Mouse (Mus musculus) adrenal gland, adult 8-10 months (tissue): ENCODE data around the gene Rab30. TPM values are rescaled to one million over a fixed set of nuclear protein-coding genes. Genes with fewer than 3 reads are reported as not detected.

ENCODE experiments used
- DNase-seq: peaks from one replicate; pipeline ENCODE4 v3.0.0; 2022
- total RNA-seq, 4 experiments: library from RNA; stranded (reverse); gene quantifications; 2 replicates each; pipeline ENCODE4 v1.2.4; 2022

Gene Rab30
- total RNA-seq, 4 experiments from 2014 or later: 4.6 to 8.5 (median 6.4) TPM

DNA sequence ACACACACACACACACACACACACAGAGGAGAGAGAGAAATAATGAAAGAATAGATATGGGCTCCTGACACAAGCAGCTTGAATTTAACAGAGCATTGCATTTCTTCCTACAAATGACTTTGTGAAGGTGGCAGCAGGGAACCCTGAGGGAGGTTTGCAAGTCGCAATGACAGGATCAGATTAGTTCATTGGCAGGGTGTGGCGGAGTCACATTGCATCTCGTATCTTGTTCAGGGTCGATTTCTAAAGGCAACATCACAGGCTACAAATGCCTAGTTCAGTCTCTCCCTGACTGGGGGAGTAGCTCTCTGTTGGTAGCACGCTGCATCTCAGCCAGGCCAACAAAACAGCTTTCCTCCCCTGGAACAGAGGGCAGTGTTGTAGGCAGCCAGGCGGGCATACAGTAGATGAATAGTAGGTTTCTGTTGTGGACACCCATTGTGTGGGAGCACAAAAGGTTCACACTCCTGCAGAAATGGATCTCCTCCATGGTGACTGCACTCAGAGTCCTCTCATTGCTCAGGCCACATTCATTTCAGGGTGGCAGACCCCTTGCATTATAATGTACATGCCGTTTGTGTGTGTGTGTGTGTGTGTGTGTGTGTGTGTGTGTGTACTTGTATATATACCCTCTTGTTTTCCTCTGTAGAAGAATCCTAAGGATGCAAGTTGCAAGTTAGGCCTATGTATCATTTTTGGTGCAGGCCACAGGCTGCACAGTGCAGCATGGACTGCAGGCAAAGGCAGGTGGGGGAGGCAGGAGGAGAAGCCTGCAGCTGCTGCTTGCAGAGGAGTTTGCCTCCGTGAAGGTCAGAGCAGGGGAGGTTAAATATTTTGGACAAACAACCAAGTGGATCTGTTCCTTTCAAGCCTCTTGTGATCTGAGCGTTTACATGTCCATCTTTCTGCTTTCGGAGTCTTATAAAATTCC, 58.5 kb downstream of the Rab30 start:
- no peak for DNase-seq

DNA sequence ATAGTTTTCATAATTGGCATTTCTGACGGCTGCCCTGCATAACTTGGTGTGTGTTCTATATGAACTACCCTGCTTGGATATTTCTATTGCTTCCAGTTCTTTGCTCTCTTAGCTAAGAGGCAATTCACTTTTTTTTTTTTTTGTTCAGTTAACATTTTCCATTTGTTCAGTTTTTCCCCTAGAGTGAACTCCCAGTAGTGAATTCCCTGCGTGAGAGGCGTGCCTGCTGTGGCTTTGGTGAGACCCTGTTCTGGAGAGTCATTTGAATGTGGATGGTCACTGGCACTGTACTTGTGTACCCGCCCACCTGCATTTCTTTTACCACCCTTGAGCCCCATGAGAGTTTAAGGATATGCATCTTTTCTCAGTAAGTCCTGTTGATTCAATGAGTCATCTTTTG, 60.8 kb downstream of the Rab30 start:
- DNase-seq: no peak

DNA sequence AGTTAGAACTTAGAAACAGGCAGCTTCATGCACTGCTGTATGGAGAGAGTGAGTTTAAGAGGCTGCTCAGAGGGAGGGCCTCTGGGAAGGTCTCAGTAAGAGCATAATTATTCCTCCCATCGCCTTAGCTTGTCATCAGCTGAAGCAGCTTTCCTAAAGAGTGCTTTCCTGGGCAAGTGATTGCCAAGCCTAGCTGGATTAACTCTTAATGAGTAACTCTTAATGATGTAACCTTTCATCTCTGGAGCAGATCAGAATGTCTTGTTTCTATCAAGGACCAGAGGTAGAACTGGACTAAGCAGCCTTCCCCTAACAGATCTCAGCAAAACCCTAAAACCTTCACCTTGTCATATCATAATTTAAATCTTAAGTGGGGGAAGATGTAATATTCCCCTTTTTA, 61.8 kb downstream of the Rab30 start:
- DNase-seq: no peak

DNA sequence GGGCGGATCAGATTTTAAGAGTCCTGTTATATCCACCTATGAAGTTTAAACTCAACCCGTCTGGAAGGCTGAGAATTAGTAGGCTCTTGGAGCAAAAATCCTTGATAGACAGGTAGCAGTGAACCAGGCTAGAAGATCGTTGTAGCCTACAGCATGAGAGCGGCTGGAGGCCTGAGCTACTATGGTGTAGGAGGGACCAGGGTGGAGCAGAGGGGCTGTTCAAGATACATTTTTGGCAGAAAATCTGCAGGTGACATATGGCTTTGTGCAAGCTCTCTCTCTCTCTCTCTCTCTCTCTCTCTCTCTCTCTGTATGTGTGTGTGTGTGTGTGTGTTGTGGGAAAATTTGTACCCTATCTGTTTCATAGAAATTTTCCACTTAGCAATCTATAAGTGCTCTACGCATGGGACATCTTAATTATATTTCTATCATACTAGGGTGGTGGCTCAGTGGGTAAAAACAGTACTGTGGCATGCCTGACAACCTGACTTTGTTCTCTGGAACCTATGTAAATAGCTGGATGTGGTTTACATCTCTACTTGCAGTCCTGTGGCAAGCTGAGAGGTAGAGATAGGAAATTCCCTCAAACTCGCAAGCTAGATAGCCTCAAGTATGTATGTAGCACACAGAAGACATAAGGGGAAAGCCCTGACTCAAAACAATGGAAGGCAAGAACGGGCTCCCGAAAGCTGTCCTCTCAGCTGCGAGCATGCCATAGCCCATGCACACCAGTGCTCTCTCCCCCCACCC, 63.7 kb downstream of the Rab30 start:
- no peak for DNase-seq

DNA sequence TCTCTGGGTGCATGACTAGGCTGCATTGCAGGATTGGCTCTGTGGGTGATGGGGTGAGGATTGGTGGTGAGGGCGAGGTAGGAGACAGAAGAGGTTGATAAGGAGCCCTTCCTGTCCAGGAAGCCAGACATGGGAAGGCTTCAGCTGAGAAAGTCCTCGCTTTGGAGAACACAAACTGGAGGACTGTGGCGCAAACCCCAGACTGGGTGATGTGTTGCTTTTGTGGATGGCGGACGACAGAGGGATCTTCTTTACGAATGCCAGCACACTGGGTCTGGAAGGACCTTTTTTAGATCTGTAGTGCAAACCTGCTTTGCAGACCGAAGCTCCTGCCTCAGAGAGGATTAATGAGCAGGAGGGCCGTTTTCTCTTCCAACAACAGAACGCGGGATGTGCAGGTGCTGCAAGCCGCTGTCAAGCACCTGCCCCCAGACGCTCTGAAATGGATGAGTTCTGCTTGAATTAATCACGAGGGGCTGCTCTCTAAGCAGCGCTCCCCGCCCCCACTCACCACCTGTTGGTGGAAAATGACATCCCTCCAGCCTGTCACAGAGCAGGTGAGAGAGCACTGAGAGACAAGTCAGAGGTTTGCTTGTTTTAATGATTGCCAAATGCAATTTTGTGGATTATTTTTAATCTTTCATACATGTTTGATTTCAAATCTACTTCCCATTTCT, 65.2 kb downstream of the Rab30 start:
- no peak for DNase-seq

DNA sequence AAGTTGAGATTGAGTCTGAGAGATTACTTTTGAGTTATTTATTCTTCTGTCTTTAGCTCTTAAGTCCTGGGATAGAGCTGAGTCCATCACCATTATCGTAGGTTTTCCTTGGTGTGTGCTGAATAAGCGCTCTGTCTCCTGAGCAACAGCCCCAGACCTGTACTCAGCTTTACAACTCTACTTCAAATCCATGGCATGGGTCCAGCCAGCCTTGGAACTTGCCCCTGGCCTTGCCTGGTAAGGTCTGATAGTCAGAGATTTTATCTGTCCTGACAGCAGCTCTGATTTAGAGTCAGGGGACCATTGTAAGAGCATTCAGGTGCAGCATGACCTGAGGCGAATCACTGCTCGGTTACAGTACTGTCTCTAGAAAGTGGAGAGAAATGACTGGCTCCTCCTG, 66.1 kb downstream of the Rab30 start:
- DNase-seq: peak; percentile 50

DNA sequence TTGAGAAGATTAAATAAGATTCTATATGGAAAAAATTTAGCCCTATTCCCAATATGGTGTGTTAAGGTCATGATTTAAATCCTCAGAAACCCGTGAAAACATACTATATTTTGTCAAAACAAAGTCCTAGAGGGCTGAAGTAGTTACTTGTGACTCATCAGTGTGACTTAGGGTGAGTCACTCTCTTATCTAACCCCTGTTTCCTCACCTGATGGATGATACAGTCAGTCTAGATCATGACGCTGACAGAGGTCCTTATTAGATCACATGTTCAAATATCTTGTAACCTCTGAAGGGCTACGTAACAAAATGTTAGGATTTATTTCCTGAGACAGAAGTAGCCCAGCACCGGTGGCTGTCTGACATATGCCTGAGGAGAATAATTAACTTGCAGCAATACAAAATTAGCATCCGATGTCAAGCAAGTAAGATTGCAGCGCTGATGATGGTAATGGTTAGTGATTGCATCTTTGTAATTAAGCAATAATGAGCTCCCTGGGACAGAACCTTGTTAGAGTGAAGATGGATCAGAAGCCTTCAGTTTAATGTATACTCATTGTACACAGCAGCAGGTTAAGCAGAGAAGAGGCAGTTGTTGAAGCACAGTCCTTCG, 70.4 kb downstream of the Rab30 start:
- DNase-seq: no peak

DNA sequence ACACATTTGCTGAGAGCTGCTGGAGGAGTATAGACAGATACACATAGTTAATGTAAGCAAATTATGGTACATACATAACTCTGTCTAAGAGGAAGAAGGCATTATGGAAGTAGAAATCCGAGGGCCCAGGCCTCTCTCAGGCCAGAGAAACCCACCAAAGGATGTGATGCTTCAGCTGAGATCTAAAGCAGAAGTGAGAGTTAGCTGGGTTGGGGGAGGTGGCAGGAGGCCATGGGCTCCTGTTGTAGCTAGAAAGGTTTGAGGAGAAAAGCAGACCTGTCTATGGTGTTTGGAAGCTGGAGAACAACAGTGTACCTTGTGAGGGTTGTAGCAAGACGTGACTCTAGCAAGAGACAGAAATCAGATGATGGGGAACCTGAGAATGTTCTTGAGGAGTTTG, 75.8 kb downstream of the Rab30 start:
- DNase-seq: no peak

DNA sequence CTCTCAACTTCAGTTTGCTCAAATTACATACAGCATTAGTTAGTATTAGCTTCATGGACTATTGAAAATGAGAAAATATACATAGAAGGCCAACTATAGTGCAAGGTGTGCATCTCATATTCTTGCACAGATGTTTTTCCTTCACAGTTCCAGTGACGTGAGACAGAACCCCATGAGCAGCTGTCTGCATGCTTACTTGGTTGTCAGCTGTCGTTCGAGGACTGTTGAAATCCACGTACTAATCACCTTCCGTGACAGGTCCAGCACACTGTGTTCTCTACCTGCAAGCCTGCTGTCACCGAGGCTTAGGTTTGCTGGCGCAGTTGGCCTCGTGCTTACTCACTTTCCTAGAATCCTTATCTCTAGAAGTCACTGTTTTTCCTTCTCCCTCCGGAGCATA, 76.5 kb downstream of the Rab30 start:
- no peak for DNase-seq

DNA sequence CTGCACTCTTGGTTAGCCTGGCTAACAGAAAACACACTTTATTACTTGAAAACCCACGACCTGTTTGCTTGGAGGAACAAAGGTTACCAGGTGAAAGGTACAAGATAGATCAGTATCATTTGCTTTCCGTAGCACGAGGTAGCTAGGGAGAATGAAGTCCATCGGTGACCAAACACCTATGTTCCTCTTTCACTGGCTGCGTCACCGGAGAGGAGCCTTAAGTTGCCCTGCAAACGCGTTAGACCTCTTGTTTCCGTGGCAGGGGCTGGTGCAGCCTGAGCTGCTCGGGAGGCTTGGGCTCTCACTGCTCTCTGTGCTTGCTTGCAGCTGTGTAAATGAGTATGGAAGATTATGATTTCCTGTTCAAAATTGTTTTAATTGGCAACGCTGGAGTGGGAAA, 78.3 kb downstream of the Rab30 start:
- no peak for DNase-seq

DNA sequence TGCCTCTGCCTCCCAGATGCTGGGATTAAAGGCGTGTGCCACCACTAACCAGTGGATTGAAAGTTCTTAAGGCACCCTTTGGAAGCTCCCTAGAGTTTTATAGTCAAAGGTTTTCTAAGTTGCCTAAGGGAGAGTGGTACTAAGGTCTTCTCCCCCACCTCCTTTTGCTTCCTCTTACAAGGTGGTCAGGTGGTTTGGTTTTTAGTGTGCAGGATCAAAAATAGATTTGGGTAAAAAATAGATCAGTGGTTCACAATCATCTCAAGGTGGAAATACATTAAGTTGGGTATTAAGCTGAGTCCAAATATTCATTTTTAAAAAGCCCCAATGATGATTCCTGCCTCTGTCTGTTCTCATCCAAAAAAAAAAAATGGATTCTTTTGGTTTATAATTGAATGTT, 79.0 kb downstream of the Rab30 start:
- no peak for DNase-seq

DNA sequence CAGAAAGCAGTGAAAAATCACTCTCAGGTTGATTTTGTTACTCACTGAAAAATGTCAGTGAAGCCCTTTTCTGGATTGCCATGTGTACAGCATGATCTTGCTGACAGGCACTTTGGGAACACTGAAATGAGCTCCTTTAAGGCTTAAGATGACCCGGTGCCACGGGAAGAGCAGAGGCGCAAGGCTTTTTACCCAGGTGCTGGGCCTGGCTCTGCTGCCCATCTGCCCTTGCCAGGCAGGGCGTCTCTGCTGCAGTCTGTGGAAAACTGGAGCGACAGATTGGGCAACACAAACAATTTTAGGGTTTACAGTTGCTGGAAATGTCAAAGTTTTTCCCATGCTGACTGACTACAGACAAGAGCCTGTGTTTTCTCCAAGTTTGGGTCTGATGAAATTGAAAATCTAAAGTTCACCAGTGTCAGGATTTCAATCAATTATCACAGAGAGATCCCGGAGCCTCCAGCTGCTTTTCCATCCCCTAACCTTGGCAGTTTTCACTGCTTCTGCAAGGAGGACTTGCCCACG, 79.6 kb downstream of the Rab30 start:
- DNase-seq: no peak

DNA sequence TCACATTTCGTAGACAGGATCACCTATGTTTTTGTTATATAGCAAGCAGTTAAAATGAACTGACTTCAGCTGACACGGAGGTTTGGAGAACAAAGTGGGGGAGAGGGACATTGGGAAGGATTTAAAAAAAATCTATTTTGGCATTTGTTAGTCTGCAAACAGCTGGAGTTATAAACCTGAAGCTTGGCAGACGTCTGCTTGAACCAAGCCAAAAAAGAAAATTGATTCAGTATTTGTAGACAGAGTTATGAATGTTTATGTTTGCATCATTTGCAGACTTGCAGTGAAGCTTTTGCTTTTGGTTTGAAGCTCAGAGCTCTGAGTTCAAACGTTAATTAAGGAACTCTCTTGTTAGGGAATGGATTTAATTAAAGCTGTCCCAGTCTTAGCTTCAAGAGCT, 80.5 kb downstream of the Rab30 start:
- no peak for DNase-seq

DNA sequence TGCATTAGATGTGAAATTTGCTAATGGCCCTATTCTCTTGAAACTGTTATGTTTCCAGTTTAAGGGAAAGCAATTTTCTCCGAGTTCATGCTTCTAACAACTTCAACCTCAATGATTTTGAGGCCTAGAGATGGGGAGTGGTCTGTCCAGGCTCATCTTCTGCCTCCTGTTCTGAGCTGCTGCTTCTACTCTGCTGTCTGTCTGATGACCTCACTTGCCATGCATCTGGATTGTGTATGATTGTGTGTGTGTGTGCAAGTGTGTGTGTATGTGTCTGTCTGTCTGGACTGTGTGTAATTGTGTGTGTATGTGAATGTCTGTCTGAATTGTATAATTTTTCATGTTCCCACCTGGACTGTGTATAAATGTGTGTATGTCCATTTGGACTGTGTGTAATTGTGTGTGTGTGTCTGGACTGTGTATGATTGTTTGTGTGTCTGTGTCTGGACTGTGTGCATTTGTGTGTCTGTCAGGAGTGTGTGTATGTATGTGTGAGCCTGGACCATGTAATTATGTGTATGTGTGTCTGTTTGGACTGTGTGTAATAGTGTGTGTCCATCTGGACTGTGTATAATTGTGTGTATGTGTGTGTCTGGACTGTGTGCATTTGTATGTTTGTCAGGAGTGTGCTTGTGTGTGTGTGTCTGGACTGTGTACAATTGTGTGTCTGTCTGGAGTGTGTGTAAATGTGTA, 81.2 kb downstream of the Rab30 start:
- DNase-seq: no peak

DNA sequence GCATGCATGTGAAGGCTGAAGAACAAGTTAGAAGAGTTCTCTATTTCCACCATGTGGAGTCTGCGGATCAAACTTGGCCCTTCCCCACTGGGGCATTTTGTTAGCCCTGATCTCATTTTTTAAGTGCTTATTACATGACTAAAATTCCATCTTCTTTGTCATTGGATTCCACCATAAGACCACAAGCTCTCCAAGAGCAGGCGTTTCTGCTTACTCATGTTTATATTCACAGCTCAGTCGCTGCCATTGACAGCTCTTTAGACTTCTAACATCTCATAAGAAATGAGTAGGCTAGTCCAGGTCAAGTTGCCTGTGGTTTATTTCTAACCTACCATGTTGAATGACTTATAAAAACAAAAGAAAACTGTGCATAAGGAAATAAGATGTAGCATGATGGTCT, 84.8 kb downstream of the Rab30 start:
- no peak for DNase-seq

DNA sequence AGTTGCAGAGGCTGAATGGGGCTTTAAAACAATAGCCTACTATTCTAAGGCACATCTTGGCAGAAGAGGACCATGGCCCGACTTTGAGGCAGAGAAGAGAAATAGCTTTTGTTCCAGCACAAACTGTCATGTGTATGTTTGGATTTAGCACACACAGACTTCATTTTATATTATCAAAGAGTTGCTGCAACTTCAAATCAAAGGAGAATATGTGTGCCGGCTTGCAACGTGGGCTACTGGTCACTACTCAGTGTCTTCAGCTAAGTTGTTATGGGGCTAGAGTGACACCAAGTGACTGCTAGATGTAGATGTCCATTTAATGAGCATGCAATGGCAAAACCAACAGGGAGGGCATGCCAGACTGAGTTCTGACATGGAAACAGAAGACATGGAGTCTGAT, 86.6 kb downstream of the Rab30 start:
- DNase-seq: no peak

DNA sequence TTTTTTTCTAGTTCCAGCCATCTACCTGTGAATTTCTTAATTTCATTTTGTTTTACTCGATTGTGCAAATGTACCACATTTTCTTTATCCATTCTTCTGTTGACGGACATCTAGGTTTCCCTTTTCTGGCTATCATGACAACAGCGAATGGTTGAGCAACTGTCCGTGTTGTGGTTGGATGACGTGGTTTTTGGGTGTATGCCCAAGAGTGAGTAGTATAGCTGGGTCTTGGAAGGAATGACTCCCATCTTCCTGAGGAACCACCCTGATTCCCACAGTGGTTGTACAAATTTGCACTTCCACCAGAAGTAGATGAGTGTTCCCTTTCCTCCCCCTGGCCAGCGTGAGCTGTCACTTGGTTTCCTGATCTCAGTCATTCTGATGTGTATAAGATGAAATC, 91.0 kb downstream of the Rab30 start:
- DNase-seq: no peak

DNA sequence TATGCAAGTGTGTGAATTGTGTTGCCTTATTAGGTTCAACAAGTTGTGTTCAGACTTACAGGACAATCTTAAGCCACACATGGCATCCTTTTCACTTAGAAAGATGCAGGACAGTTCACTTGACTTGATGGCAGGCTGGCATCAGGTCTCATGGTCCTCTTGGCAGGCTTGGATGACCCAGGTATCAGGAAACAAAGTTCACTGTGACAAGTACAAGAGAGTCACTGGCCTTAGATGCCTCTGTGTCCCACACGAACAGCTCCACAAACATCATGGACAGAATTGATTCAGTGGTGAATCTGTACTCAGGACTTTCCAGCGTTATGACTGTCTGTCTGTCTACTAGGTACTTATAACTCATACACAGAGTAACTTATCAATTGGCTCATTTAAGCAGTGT, 93.0 kb downstream of the Rab30 start:
- no peak for DNase-seq

DNA sequence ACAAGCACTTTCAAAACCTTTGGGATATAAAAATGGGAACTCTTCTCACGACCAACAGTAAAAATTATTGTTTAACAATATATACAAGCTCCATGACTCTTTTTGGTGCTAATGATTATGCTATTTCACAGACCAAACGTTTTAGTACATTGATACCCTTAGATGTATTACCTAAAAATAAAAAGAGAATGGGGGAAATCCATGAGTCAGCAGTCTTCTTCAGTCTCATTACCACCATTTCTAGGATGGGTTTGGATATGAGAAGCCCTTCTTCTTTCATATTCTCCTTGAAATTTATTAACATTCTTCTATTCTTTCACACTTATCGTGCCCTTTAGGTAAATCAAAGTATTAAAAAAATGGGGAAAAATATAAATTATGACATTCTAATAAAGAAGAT, 95.0 kb downstream of the Rab30 start:
- DNase-seq: no peak

DNA sequence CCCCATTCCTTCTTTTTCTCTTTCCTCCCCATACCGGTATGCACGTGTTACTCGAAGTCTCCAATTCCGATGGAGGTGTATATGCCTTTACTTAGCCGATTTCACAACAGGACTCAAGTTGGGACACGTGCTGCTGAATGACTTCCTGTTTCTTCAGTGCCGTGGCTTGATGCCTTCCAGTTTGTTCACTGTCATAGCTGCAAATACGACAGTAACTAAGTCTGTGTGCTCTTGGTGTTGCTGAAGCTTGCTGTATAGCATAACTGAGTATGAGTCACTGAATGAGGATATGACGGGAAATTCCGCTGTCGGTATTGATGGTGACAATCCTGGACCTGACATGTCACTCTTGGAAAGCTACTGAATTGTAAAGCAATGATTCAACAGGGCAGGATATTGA, 95.8 kb downstream of the Rab30 start:
- no peak for DNase-seq

DNA sequence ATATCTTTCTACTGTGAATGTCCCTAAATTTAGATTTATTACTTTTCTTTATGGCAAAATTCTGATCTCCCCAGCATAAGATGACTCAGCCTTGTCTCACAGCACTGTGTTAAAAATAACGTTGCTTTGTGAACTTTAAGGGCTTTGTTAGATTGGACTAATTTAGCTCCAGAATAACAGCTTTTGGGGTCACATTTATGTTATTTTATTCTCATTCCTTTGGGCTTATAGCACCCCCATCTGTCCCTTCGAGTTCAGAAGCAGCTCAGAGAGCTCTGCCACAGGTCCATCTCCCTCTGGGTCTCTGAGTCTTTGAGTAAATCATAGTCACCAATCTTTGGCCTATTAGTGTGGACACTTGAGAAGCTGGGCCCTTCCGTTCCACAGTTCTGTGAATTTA, 96.5 kb downstream of the Rab30 start:
- DNase-seq: no peak

DNA sequence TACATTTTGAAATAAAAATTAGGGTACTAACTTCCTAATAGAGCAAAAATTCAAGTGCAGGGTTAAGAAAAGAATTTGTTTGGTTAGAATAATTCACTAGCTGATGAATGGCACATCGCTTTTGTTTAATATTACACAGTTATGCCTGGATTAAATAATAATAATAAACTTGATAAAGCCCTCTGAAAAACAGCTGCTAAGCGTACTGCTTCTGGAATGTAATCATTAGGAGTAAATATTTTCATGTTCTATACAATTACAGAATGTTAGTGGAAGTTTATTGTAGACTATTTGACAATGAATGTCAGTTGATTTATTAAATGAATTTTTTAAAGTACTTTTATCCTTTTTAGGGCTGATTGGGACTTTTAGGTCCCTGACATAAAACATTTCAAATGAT, 100.9 kb downstream of the Rab30 start:
- no peak for DNase-seq
